Mouse (Mus musculus) erythroblast, embryonic 14.5 days (primary cell): ENCODE results near the gene Kpna1. TPM values are rescaled to one million over a fixed set of nuclear protein-coding genes. Genes with fewer than 3 reads are reported as not detected.
A peak's percentile ranks its signal among the peaks of the same experiment; 100 is the strongest.
"Not testable (repeated sequence)": the region's sequence is repeated elsewhere in the genome, so short reads cannot be mapped to it uniquely, and the experiment has no call there.

Experiments
- H3K27me3 ChIP-seq: 2 replicates; pipeline ENCODE4 v1.6.1; 2012; ENCODE audit warnings: inconsistent platforms; ENCODE audit not compliant: control insufficient read depth
- H3K36me3 ChIP-seq: 2 replicates; pipeline ENCODE4 v1.6.1; 2012; ENCODE audit warnings: mild to moderate bottlenecking, inconsistent platforms; ENCODE audit not compliant: control insufficient read depth
- H3K4me1 ChIP-seq: 2 replicates; pipeline ENCODE4 v1.6.1; 2012; ENCODE audit warnings: inconsistent platforms; ENCODE audit not compliant: control insufficient read depth
- H3K4me3 ChIP-seq: replicated peaks from 2 replicates; pipeline ENCODE3; 2012; ENCODE audit warnings: moderate library complexity, mild to moderate bottlenecking, inconsistent platforms
- H3K9me3 ChIP-seq: 2 replicates; pipeline ENCODE4 v1.6.1; 2012; ENCODE audit warnings: low read length, inconsistent platforms, mixed read lengths; ENCODE audit not compliant: control insufficient read depth
- GATA1 ChIP-seq: IDR thresholded peaks from 2 replicates; pipeline ENCODE4 v1.6.1; 2012; ENCODE audit warnings: low read length, inconsistent platforms, mixed read lengths
- TAL1 ChIP-seq: IDR thresholded peaks from 3 replicates; pipeline ENCODE4 v1.6.1; 2012; ENCODE audit warnings: low read length, inconsistent platforms, mixed read lengths
- polyA plus RNA-seq: library from polyadenylated mRNA; stranded (reverse); fragments of >175 nt; gene quantifications from 2 replicates; pipeline ENCODE4 v1.2.3, GENCODE M21; 2012

Gene Kpna1
- polyA plus RNA-seq, 1 experiment, result 5.2 TPM

DNA sequence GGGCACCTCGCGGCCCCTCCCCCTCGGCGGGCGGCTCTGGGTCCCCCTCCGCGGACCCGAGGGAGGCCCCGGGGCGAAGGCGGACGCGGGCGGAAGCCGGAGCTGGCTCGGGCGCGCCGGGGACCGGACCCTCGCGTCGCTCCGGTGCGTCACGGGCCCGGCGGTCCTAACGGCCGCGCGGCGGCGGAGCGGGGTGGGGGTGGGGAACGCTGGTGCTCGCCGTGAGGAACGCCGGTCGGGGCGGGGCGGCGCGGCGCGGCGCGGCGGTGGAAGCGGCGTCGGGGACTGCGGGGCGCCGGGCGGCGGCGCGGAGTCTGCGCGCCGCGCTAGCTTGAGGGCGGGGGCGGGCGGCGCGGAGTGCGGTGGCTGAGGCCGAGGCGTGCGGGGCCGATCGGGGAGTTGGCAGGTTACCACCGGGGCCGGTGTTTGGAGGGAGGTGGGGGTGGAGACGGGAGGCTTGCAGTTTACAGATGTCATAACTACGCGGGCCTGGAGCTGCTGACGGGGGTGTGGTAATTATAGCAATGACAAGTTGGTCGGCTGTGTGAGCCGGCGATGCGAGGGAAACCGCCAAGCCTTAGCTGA, 5.1 kb downstream of the Kpna1 start:
- H3K4me3 ChIP-seq, result peak overlapping the region; percentile 78
- TF ChIP-seq GATA1, result no peak
- no peak for TF ChIP-seq TAL1
- H3K9me3 ChIP-seq, result no peaks in the 10 kb centered on the region
- H3K36me3 ChIP-seq, result peaks cover 7% of the 10 kb centered on the region
- H3K4me1 ChIP-seq, result peaks cover 58% of the 10 kb centered on the region
- no peaks in the 10 kb centered on the region for H3K27me3 ChIP-seq

DNA sequence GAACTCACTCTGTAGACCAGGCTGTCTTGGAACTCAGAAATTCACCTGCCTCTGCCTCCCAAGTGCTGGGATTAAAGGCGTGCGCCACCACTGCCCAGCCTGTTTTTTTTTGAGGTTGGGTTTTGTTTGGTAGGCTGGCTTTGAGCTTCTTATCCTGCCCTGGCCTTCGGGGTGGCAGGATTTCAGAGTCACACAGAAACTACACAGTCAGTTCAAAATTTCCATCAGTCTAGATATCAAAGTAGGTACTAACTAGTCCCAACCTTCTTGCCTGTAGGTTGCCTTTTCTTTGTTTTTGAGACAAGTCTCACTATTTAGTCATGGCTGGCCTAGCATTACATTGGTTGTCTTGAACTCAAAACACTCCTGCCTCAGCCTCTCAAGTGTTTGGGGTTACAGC, 5.9 kb downstream of the Kpna1 start:
- Histone ChIP-seq H3K4me1 (peaks cover 55% of the 10 kb centered on the region), H3K27me3 (no peaks in the 10 kb centered on the region), H3K4me3 (peak overlapping the region; percentile 78), H3K9me3 (no peaks in the 10 kb centered on the region), H3K36me3 (peaks cover 10% of the 10 kb centered on the region)
- TF ChIP-seq TAL1 (no peak), GATA1 (no peak)

DNA sequence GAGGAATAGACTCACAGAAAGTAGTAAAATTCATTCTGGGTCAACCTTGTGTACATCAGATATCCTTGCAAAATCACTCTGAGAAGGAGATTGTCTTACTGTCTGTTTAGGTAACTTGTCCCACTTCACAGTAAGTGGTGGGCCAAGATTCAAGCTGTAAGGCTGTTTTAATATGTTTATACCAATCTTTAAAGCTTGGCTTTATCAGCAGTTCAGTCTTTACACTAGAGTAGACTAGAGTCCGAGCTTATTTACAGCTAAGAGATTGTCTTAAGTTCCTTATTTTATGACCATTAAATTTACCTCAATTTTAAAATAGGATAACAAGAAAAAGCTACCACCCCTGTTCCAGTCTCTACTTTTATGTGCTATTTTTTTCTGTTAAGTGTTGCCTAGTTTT, 9.4 kb downstream of the Kpna1 start:
- TF ChIP-seq GATA1, result no peak
- TF ChIP-seq TAL1, result no peak
- Histone ChIP-seq H3K9me3 (no peaks in the 10 kb centered on the region), H3K27me3 (no peaks in the 10 kb centered on the region), H3K4me3 (no peak overlapping the region), H3K36me3 (peaks cover 11% of the 10 kb centered on the region), H3K4me1 (peaks cover 30% of the 10 kb centered on the region)

DNA sequence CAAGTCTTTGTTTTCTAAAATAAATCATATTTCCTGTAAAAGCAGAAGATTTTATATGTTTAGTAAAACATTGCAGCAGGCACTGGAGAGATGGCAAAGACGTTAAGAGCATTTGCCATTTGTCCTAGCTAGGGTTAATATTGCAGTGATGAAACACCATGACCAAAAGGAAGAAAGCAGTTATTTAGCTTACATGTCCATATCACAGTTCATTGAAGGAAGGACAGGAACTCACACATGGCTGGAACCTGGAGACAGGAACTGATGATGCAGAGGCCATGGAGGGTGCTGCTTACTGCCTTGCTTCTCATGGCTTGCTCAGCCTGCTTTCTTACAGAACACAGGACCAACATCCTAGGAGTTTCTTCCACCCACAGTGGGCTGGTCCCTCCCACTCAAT, 13.8 kb downstream of the Kpna1 start:
- TF ChIP-seq GATA1, result no peak
- TF ChIP-seq TAL1, result no peak
- H3K36me3 ChIP-seq, result peaks cover 13% of the 10 kb centered on the region
- H3K4me1 ChIP-seq, result peaks cover 12% of the 10 kb centered on the region
- H3K9me3 ChIP-seq, result no peaks in the 10 kb centered on the region
- H3K27me3 ChIP-seq, result no peaks in the 10 kb centered on the region
- H3K4me3 ChIP-seq, result no peak overlapping the region

DNA sequence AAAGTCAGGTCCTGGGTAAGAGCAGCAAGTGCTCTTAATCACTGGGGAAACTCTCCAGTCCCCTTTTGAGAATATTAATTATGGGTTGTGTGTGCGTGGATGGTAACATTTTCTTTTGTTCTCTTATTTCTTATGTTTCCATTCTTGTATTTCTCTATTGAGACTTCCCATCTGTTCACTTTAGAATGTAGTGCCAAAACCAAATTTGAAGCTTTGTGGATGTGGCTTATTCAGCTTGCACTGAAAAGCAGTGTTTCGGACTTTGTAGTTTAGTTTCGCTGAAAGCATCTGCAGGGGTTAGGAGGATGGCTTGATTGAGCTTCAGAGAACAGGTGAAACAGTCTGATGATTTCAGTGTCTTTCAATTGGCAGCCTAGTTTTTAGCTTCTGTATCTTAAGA, 14.8 kb downstream of the Kpna1 start:
- Histone ChIP-seq H3K9me3 (no peaks in the 10 kb centered on the region), H3K27me3 (no peaks in the 10 kb centered on the region), H3K4me1 (peaks cover 7% of the 10 kb centered on the region), H3K4me3 (no peak overlapping the region), H3K36me3 (peaks cover 13% of the 10 kb centered on the region)
- TF ChIP-seq TAL1, result no peak
- no peak for TF ChIP-seq GATA1

DNA sequence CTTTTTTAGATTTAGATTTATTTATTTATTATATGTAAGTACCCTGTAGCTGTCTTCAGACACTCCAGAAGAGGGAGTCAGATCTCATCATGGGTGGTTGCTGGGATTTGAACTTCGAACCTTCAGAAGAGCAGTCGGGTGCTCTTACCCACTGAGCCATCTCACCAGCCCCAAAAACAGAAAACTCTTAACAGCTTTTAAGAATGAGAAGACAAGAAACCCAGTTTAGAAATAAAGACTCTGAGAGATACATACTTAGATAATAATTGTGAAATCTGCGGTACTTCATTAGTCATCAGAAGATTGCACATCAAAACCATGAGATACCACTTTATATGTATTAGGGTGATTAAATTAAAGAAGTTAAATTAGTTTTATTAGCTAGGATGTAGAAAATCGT, 20.3 kb downstream of the Kpna1 start:
- H3K36me3 ChIP-seq, result peaks cover 41% of the 10 kb centered on the region
- H3K9me3 ChIP-seq, H3K27me3 ChIP-seq, H3K4me3 ChIP-seq, H3K4me1 ChIP-seq: not testable (repeated sequence)

DNA sequence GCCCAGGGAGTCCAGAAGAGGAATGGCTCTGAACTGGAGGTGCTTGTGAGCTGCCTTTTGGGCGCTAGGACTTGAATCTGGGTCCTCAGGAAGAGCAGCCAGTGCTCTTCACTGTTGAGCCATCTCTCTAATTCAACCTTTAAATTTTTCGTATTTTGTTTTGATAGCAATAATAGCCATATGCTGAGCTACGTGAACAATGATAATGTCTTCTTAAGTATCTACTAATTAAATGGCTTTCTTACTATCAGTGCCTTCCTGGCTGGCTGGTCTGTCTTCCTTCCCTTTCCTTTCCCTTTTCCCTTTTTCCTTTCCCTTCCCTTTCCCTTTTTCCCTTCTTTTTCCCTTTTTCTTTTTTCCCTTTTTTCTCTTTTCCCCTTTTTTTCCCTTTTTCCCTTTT, 29.8 kb downstream of the Kpna1 start:
- Histone ChIP-seq H3K9me3 (no peaks in the 10 kb centered on the region), H3K36me3 (peaks cover 78% of the 10 kb centered on the region), H3K4me1 (no peaks in the 10 kb centered on the region), H3K4me3 (no peak overlapping the region), H3K27me3 (no peaks in the 10 kb centered on the region)
- TF ChIP-seq GATA1, result no peak
- TF ChIP-seq TAL1, result no peak

DNA sequence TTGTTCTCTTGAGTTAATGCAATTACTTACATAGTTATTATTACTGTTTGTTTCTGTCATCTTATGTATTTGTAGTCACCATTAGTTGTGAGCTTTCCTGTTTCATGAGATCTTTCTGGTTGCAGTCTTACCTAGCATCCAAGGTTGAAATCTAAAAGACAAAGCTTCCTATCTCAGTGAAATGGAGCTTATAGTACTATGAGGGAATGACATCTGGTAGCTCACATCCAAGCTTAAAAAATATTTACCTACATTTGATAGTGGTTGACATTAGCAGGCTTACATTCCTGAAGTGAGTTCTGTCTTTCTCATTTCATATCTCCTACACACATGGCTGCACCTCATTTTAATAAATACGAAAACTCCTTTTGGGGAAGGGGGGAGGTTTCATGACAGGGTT, 37.8 kb downstream of the Kpna1 start:
- H3K36me3 ChIP-seq, result peaks cover 92% of the 10 kb centered on the region
- no peaks in the 10 kb centered on the region for H3K27me3 ChIP-seq
- H3K4me1 ChIP-seq, result no peaks in the 10 kb centered on the region
- TF ChIP-seq GATA1 (no peak), TAL1 (no peak)
- H3K9me3 ChIP-seq, result no peaks in the 10 kb centered on the region
- no peak overlapping the region for H3K4me3 ChIP-seq

DNA sequence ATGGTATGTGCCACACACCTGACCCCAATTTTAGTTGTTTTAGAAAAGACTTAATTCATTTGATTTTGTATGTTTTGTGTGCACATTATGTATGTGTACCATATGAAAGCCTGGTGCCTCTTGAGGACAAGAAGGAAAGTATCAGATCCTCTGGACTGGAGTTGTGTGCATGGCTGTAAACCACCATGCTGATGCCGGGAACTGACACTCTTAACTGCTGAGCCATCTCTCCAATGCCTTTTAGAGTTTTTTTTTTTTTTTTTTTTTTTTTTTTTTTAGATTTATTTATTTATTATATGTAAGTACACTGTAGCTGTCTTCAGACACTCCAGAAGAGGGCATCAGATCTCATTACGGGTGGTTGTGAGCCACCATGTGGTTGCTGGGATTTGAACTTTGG, 49.6 kb downstream of the Kpna1 start:
- not testable (repeated sequence) for H3K4me1 ChIP-seq, H3K9me3 ChIP-seq, H3K27me3 ChIP-seq, H3K4me3 ChIP-seq
- H3K36me3 ChIP-seq, result peaks cover 83% of the 10 kb centered on the region

DNA sequence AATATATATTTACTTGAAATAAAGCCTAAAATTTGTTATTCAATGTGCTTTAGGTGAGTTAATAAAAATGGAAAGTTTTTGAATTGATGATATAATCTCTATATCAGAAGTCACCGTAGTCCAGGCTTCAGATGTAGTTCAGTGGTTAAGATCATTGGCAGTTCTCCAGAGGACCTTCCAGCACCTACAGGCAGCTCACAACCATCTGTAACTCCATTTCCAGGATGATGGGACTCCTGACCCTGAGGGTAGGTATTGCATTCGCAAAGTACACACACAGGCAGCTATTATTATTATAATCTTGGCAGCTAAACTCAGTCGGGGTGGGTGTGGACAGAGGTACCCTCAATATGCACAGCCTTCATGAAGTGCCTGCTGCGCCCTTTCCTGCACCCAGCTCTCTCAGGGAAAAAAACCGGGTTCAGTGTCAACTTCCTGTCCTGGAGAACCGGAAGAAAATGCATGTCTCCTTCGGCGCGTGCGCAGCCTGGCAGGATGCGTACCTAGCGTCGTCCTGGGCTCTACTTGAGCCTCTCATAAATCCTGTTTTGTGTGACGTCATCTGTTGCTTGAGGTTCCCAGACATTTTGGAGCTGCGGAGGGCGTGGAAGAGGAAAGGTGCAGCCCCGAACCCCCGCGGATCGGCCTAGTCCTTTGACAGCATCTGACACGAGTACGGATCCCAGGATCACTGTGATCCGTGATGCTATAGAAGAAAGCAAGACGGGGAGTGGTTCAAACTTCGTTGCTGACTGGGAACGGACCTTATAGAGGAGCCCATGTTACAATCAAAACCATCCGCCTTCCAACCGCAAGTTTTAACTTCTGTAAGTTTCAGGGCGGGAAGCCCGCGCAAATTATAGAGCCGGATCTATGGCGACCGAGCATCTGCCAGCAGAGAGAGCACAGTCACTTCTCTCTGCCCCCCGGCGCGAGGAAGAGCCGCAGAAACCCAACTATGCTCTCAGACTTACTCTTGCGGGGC, 62.4 kb downstream of the Kpna1 start, which contains the start of gene Wdr5b:
TSS of gene Wdr5b (plus strand) at position 551 of the 985 bp plus-strand sequence.
- TF ChIP-seq GATA1, result no peak
- no peak for TF ChIP-seq TAL1
- H3K9me3 ChIP-seq, result no peaks in the 10 kb centered on the region
- no peaks in the 10 kb centered on the region for H3K27me3 ChIP-seq
- H3K4me1 ChIP-seq, result peaks cover 30% of the 10 kb centered on the region
- H3K36me3 ChIP-seq, result peaks cover 59% of the 10 kb centered on the region
- peak within 1 kb of the TSS; percentile 84 for H3K4me3 ChIP-seq
